Mouse (Mus musculus) lung, postnatal 4 days (tissue): ENCODE results near the gene Traf4.

Experiments used
- DNase-seq, 2 experiments: peaks; one replicate each; pipeline ENCODE4 v3.0.0; 2021

Gene Traf4

GRCm38 (mm10) chr11:78165761-78166109, 346 bp upstream of the Traf4 start:
- peak; percentile 80 to 89 for DNase-seq

- DNase-seq: no peak
Observed at GRCm38 (mm10) chr11:78164604-78164923, 825 bp downstream of the Traf4 start.

- DNase-seq: peak; percentile 67 to 77
Observed at GRCm38 (mm10) chr11:78163681-78164603, 1.4 kb downstream of the Traf4 start.

- no peak for DNase-seq
Observed at GRCm38 (mm10) chr11:78163045-78163444, 2.3 kb downstream of the Traf4 start.

- DNase-seq: peak in 1 of 2 experiments; percentile 62
Observed at GRCm38 (mm10) chr11:78162504-78162903, 2.9 kb downstream of the Traf4 start.

- peak in 1 of 2 experiments; percentile 37 for DNase-seq
Observed at GRCm38 (mm10) chr11:78161968-78162367, 3.4 kb downstream of the Traf4 start.

GRCm38 (mm10) chr11:78161169-78161568, 4.2 kb downstream of the Traf4 start:
- DNase-seq: no peak

GRCm38 (mm10) chr11:78160675-78161074, 4.7 kb downstream of the Traf4 start:
- no peak for DNase-seq

GRCm38 (mm10) chr11:78160171-78160570, 5.2 kb downstream of the Traf4 start:
- peak in 1 of 2 experiments; percentile 32 for DNase-seq

GRCm38 (mm10) chr11:78159557-78159956, 5.8 kb downstream of the Traf4 start:
- no peak for DNase-seq

- DNase-seq: peak; percentile 80 to 90
Observed at GRCm38 (mm10) chr11:78159096-78159495, 6.3 kb downstream of the Traf4 start.

- no peak for DNase-seq
Observed at GRCm38 (mm10) chr11:78156156-78156699, 9.2 kb downstream of the Traf4 start.

GRCm38 (mm10) chr11:78155674-78156073, 9.7 kb downstream of the Traf4 start:
- no peak for DNase-seq

- peak in 1 of 2 experiments; percentile 31 for DNase-seq
Observed at GRCm38 (mm10) chr11:78153778-78154177, 11.6 kb downstream of the Traf4 start.

GRCm38 (mm10) chr11:78152299-78153231, 12.8 kb downstream of the Traf4 start:
- peak; percentile 80 to 86 for DNase-seq

- DNase-seq: peak in 1 of 2 experiments; percentile 38
Observed at GRCm38 (mm10) chr11:78151161-78151560, 14.2 kb downstream of the Traf4 start.

- no peak for DNase-seq
Observed at GRCm38 (mm10) chr11:78146707-78147543, 18.5 kb downstream of the Traf4 start.

- no peak for DNase-seq
Observed at GRCm38 (mm10) chr11:78146168-78146567, 19.2 kb downstream of the Traf4 start.

GRCm38 (mm10) chr11:78143520-78143919, 21.9 kb downstream of the Traf4 start:
- no peak for DNase-seq

- no peak for DNase-seq
Observed at GRCm38 (mm10) chr11:78140665-78141064, 24.7 kb downstream of the Traf4 start.

- DNase-seq: no peak
Observed at GRCm38 (mm10) chr11:78138023-78138422, 27.4 kb downstream of the Traf4 start.

- no peak for DNase-seq
Observed at GRCm38 (mm10) chr11:78137584-78137983, 27.8 kb downstream of the Traf4 start.
